ENCODE assay signal across 18 mouse cellular contexts in genomic region chr8:61326281-61326680, GRCm38 (mm10).
A peak's percentile ranks its signal among the peaks of the same experiment; 100 is the strongest.
DNase-seq lines count a peak whose midpoint lies in the region; ATAC-seq and TF ChIP-seq lines count a peak whose summit lies in the region.
"Had no signal": no experiment of that assay in that cellular context is flagged by ENCODE, and none has a peak within 500 bp of the region (broad histone marks: within the 10 kb centered on the region; RNA-seq: fewer than 3 reads in every experiment).

No protein-coding gene starts in this region.

- no peak for ATAC-seq in forebrain, embryonic 14.5 days
- ATAC-seq in intestine, embryonic 16.5 days, result 0 out of 2 replicates have a peak, but pooled peaks have one; percentile 38
- ATAC-seq in intestine, embryonic 15.5 days, result no peak
- ATAC-seq in intestine, postnatal 0 days, result 0 out of 2 replicates have a peak, but pooled peaks have one; percentile 41
- no peak for ATAC-seq in megakaryocyte progenitor cell, adult 5-6 weeks (replicated peaks; ENCODE audit: poor library complexity)
- ATAC-seq: lung, postnatal 0 days had no signal

- peaks cover 7% of the 10 kb centered on the region; the same call in 1 of the 2 replicates for H3K27me3 ChIP-seq in forebrain, embryonic 10.5 days (ENCODE audit: poor library complexity, severe bottlenecking)
- H3K27me3 ChIP-seq in forebrain, embryonic 14.5 days (replicated peaks; ENCODE audit: control insufficient read depth, insufficient read depth, low read length), result no peaks in the 10 kb centered on the region
- H3K27me3 ChIP-seq in intestine, embryonic 16.5 days (replicated peaks; ENCODE audit: control insufficient read depth, insufficient read depth, low read length), result no peaks in the 10 kb centered on the region
- H3K27me3 ChIP-seq in intestine, embryonic 15.5 days (replicated peaks), result no peaks in the 10 kb centered on the region
- no peaks in the 10 kb centered on the region for H3K27me3 ChIP-seq in intestine, postnatal 0 days (replicated peaks; ENCODE audit: control insufficient read depth, insufficient read depth, low read length)
- H3K27me3 ChIP-seq: embryonic facial prominence, embryonic 13.5 days; heart, embryonic 12.5 days; liver, embryonic 15.5 days had no signal

- no peak for DNase-seq in forebrain, embryonic 10.5 days (ENCODE audit: extremely low spot score, low spot score)
- no peak for DNase-seq in forebrain, embryonic 14.5 days (ENCODE audit: low spot score)
- DNase-seq in R1 (ENCODE audit: low read depth, low spot score), result peak; percentile 46
- DNase-seq: B cell, adult 2 months; cerebellum, adult 9-11 months; heart, postnatal 36 days; midbrain, embryonic 14.5 days; right cerebral cortex, adult 18-20 months; thymus, adult 18-20 months had no signal

- H3K9ac ChIP-seq in forebrain, embryonic 14.5 days (ENCODE audit: low read length), result no peak overlapping the region
- H3K9ac ChIP-seq in intestine, embryonic 16.5 days (ENCODE audit: low read depth, low read length), result no peak overlapping the region
- no peak overlapping the region for H3K9ac ChIP-seq in intestine, embryonic 15.5 days
- no peak overlapping the region for H3K9ac ChIP-seq in intestine, postnatal 0 days (ENCODE audit: low read depth, low read length)
- H3K9ac ChIP-seq: embryonic facial prominence, embryonic 13.5 days; heart, embryonic 12.5 days; liver, embryonic 15.5 days had no signal

- H3K36me3 ChIP-seq in forebrain, embryonic 10.5 days (replicated peaks), result peaks cover 26% of the 10 kb centered on the region
- H3K36me3 ChIP-seq in forebrain, embryonic 14.5 days (ENCODE audit: control insufficient read depth, insufficient read depth, low read length), result peaks cover 13% of the 10 kb centered on the region
- H3K36me3 ChIP-seq in intestine, embryonic 16.5 days (ENCODE audit: control insufficient read depth, insufficient read depth, low read length), result no peaks in the 10 kb centered on the region
- H3K36me3 ChIP-seq in intestine, embryonic 15.5 days, result no peaks in the 10 kb centered on the region
- peaks cover 12% of the 10 kb centered on the region for H3K36me3 ChIP-seq in intestine, postnatal 0 days (ENCODE audit: control insufficient read depth, insufficient read depth)
- H3K36me3 ChIP-seq: liver, embryonic 15.5 days had no signal

- H3K9me3 ChIP-seq in forebrain, embryonic 10.5 days, result no peaks in the 10 kb centered on the region
- no peaks in the 10 kb centered on the region for H3K9me3 ChIP-seq in forebrain, embryonic 14.5 days (replicated peaks; ENCODE audit: control insufficient read depth, low read length)
- no peaks in the 10 kb centered on the region for H3K9me3 ChIP-seq in intestine, embryonic 16.5 days (ENCODE audit: control insufficient read depth, low read length)
- H3K9me3 ChIP-seq in intestine, embryonic 15.5 days, result no peaks in the 10 kb centered on the region
- H3K9me3 ChIP-seq in intestine, postnatal 0 days (ENCODE audit: control insufficient read depth), result no peaks in the 10 kb centered on the region
- H3K9me3 ChIP-seq: embryonic facial prominence, embryonic 13.5 days; heart, embryonic 12.5 days; liver, embryonic 15.5 days had no signal

- H3K4me3 ChIP-seq in forebrain, embryonic 10.5 days, result no peak overlapping the region
- no peak overlapping the region for H3K4me3 ChIP-seq in forebrain, embryonic 14.5 days (ENCODE audit: low read depth, low read length)
- H3K4me3 ChIP-seq in intestine, embryonic 16.5 days (ENCODE audit: low read length), result no peak overlapping the region
- no peak overlapping the region for H3K4me3 ChIP-seq in intestine, embryonic 15.5 days (replicated peaks)
- no peak overlapping the region for H3K4me3 ChIP-seq in intestine, postnatal 0 days (ENCODE audit: low read depth, low read length)
- H3K4me3 ChIP-seq: embryonic facial prominence, embryonic 13.5 days; heart, embryonic 12.5 days; liver, embryonic 15.5 days had no signal

- WGBS in forebrain, embryonic 10.5 days, result 72% methylated on average over 8 of the region's 8 CpGs
- WGBS in forebrain, embryonic 14.5 days, result 88% methylated on average over 8 of the region's 8 CpGs
- 83% methylated on average over 8 of the region's 8 CpGs for WGBS in intestine, embryonic 16.5 days
- WGBS in intestine, embryonic 15.5 days, result 87% methylated on average over 8 of the region's 8 CpGs
- WGBS in intestine, postnatal 0 days, result 70% methylated on average over 8 of the region's 8 CpGs

- no peak for TF ChIP-seq CTCF in intestine, postnatal 0 days (IDR thresholded peaks at IDR 0.05; ENCODE audit: low read depth)

- H3K4me2 ChIP-seq in forebrain, embryonic 14.5 days (ENCODE audit: low read length), result no peak overlapping the region
- no peak overlapping the region for H3K4me2 ChIP-seq in intestine, embryonic 16.5 days (ENCODE audit: low read depth, low read length)
- no peak overlapping the region for H3K4me2 ChIP-seq in intestine, embryonic 15.5 days (replicated peaks)
- no peak overlapping the region for H3K4me2 ChIP-seq in intestine, postnatal 0 days (replicated peaks; ENCODE audit: low read depth)
- H3K4me2 ChIP-seq: embryonic facial prominence, embryonic 13.5 days; heart, embryonic 12.5 days; liver, embryonic 15.5 days had no signal

- peak overlapping the region; percentile 71; the same call in 1 of the 2 replicates for H3K27ac ChIP-seq in forebrain, embryonic 10.5 days
- H3K27ac ChIP-seq in forebrain, embryonic 14.5 days (ENCODE audit: low read depth, low read length), result no peak overlapping the region
- no peak overlapping the region for H3K27ac ChIP-seq in intestine, embryonic 16.5 days (ENCODE audit: low read length)
- H3K27ac ChIP-seq in intestine, embryonic 15.5 days, result no peak overlapping the region
- H3K27ac ChIP-seq in intestine, postnatal 0 days (ENCODE audit: low read depth, low read length), result no peak overlapping the region
- H3K27ac ChIP-seq: embryonic facial prominence, embryonic 13.5 days; kidney, postnatal 0 days; liver, embryonic 15.5 days had no signal

- peaks cover 54% of the 10 kb centered on the region for H3K4me1 ChIP-seq in forebrain, embryonic 10.5 days
- H3K4me1 ChIP-seq in forebrain, embryonic 14.5 days (ENCODE audit: control insufficient read depth, insufficient read depth, low read length), result peaks cover 28% of the 10 kb centered on the region
- H3K4me1 ChIP-seq in intestine, embryonic 16.5 days (ENCODE audit: control insufficient read depth, insufficient read depth, low read length), result no peaks in the 10 kb centered on the region
- H3K4me1 ChIP-seq in intestine, embryonic 15.5 days (replicated peaks), result no peaks in the 10 kb centered on the region
- H3K4me1 ChIP-seq in intestine, postnatal 0 days (replicated peaks; ENCODE audit: control insufficient read depth, insufficient read depth, low read length), result no peaks in the 10 kb centered on the region; the same call in 1 of the 2 replicates
- H3K4me1 ChIP-seq: liver, embryonic 15.5 days had no signal

Comparison
In these comparisons a context has a peak if more than half of its experiments do, and no peak if none do; other contexts are left out.
1. ATAC-seq: peak in intestine, embryonic 16.5 days (single experiment) and intestine, postnatal 0 days (single experiment); none in forebrain, embryonic 14.5 days (single experiment), intestine, embryonic 15.5 days (single experiment) and megakaryocyte progenitor cell, adult 5-6 weeks (single experiment).